Mouse (Mus musculus) kidney, adult 2 months (tissue): ENCODE results near the gene Chpf2. TPM values are rescaled to one million over a fixed set of nuclear protein-coding genes. Genes with fewer than 3 reads are reported as not detected.

Experiments
- DNase-seq: peaks from one replicate; pipeline ENCODE4 v3.0.0; 2021
- H3K27ac ChIP-seq: fragments of 200-500 bp; 2 replicates; pipeline ENCODE4 v1.5.1; 2012; ENCODE audit warnings: low read depth, low read length, control low read depth, inconsistent platforms; ENCODE audit not compliant: insufficient read depth
- H3K27me3 ChIP-seq: fragments of 200-500 bp; replicated peaks from 2 replicates; pipeline ENCODE4 v1.6.1; 2012; ENCODE audit warnings: mild to moderate bottlenecking, moderate library complexity, low read length, inconsistent platforms; ENCODE audit not compliant: control insufficient read depth, insufficient read depth
- H3K36me3 ChIP-seq: fragments of 200-500 bp; 2 replicates; pipeline ENCODE4 v1.6.1; 2012; ENCODE audit warnings: mild to moderate bottlenecking, moderate library complexity, low read length, inconsistent platforms; ENCODE audit not compliant: control insufficient read depth, insufficient read depth
- H3K4me1 ChIP-seq: fragments of 200-500 bp; 2 replicates; pipeline ENCODE4 v1.6.1; 2011; ENCODE audit warnings: low read length; ENCODE audit not compliant: control insufficient read depth, insufficient read depth
- H3K4me3 ChIP-seq: fragments of 200-500 bp; 2 replicates; pipeline ENCODE4 v1.5.1; 2011; ENCODE audit warnings: mild to moderate bottlenecking, low read depth, low read length, control low read depth; ENCODE audit not compliant: insufficient read depth
- CTCF ChIP-seq: fragments of 200-500 bp; conservative IDR thresholded peaks from 2 replicates; pipeline ENCODE4 v1.5.1; 2011; ENCODE audit warnings: low read depth, mild to moderate bottlenecking, control low read depth, low read length, moderate library complexity, mixed read lengths; ENCODE audit not compliant: insufficient read depth, insufficient read length
- POLR2A ChIP-seq: fragments of 200-500 bp; IDR thresholded peaks from one replicate; pipeline ENCODE4 v1.6.1; 2011; ENCODE audit warnings: low read depth, low read length, control low read depth
- WGBS: fragments of 180-500 bp; shearing (Covaris S2); methylation state at CpG from one replicate; pipeline ENCODE4 v1.1.7; 2018; 5-methylcytosine and 5-hydroxymethylcytosine counted together
- polyA plus RNA-seq: library from polyadenylated mRNA; depleted of rRNA; stranded (reverse); fragments of >200 nt; gene quantifications from 2 replicates; pipeline ENCODE4 v1.2.3, GENCODE M21; 2012

The Chpf2 gene
- polyA plus RNA-seq, 1 experiment, result 20.2 TPM

DNA sequence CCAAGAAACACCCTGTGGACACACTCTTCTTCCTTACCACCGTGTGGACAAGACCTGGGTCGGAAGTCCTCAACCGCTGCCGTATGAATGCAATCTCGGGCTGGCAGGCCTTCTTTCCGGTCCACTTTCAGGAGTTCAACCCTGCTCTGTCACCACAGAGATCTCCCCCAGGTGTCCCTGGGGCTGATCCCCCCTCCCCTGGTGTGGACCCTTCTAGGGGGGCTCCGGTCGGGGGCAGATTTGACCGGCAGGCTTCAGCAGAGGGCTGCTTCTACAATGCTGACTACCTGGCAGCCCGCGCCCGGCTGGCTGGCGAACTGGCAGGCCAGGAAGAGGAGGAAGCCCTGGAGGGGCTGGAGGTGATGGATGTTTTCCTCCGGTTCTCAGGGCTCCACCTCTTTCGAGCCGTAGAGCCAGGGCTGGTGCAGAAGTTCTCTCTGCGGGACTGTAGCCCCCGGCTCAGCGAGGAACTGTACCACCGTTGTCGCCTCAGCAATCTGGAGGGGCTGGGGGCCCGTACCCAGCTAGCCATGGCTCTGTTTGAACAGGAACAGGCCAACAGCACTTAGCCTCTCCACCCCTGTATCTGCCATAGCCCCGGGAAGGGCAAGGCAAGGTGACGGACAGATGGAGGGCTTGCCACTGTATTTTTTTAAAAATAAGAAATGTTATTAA lies 5.4 kb downstream of the Chpf2 start:
- peak; percentile 62 for DNase-seq
- H3K4me3 ChIP-seq, result peak overlapping the region; percentile 49
- peaks cover 6% of the 10 kb centered on the region; the same call in 1 of the 2 replicates for H3K4me1 ChIP-seq
- H3K27me3 ChIP-seq, result no peaks in the 10 kb centered on the region
- WGBS, result 53% methylated on average over 24 of the region's 24 CpGs
- H3K36me3 ChIP-seq, result no peaks in the 10 kb centered on the region
- TF ChIP-seq POLR2A (no peak), CTCF (no peak)
- H3K27ac ChIP-seq, result peak overlapping the region; percentile 13

DNA sequence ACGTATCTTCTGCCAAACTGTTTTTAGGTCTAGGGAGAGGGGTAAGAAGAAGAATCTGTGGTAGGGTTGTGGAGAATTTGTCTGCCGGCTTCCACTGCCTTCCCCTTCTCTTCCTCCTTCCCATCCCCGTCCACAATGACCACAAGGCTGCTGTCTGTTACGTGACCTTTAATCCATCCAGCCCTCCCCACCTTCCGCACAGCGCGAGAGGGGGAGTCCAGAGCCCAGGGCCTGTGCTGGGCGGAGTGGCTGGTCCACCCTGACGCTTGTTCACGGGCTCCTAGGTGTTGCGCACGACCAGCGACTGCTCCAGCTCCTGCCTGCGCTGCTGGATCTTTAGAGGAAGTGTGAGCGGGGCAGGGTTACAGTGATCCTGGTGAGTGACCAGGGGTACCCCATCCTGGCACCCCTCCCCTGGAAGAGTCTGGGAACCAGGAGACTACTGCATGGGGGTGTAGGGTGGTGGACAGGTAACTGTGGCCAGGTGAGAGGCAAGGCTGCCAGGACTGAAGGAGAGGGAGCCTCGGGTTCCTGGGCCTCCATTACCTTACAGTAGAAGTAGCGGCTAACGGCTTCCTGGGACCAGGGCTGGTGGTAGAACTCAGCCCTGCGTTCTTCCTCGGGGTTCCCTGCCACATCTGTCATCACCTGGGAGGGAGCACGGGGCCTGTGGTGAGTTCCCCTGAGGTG lies 6.1 kb downstream of the Chpf2 start:
- no peak overlapping the region for H3K27ac ChIP-seq
- no peak for TF ChIP-seq POLR2A
- no peak for TF ChIP-seq CTCF
- peaks cover 7% of the 10 kb centered on the region; the same call in 1 of the 2 replicates for H3K4me1 ChIP-seq
- H3K36me3 ChIP-seq, result no peaks in the 10 kb centered on the region
- no peak for DNase-seq
- no peak overlapping the region for H3K4me3 ChIP-seq
- H3K27me3 ChIP-seq, result no peaks in the 10 kb centered on the region
- WGBS, result 62% methylated on average over 21 of the region's 21 CpGs

DNA sequence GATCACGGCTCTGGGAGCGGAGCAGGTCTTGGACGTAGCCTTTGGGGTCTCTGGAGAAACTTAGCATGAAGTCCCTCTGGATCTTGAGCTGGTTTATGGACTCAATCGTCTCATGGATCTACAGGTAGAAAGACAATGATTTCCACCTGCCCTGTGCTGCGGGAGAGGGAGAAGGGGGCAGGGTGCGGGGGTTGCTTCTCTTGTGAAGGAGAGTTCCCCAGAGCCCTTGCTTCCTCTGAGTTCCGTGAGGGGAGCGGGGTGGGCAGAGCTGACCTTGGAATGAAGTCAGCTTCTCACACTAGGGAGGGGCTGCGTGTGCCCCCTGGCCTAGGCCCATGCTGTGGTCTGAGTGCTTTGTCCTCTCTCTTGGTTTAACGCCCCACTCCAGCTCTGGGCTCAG lies 6.7 kb downstream of the Chpf2 start:
- Histone ChIP-seq H3K4me3 (no peak overlapping the region), H3K36me3 (no peaks in the 10 kb centered on the region), H3K27ac (no peak overlapping the region), H3K4me1 (peaks cover 6% of the 10 kb centered on the region; the same call in 1 of the 2 replicates), H3K27me3 (no peaks in the 10 kb centered on the region)
- DNase-seq, result no peak
- TF ChIP-seq POLR2A, result no peak
- no peak for TF ChIP-seq CTCF
- WGBS, result 85% methylated on average over 10 of the region's 10 CpGs

DNA sequence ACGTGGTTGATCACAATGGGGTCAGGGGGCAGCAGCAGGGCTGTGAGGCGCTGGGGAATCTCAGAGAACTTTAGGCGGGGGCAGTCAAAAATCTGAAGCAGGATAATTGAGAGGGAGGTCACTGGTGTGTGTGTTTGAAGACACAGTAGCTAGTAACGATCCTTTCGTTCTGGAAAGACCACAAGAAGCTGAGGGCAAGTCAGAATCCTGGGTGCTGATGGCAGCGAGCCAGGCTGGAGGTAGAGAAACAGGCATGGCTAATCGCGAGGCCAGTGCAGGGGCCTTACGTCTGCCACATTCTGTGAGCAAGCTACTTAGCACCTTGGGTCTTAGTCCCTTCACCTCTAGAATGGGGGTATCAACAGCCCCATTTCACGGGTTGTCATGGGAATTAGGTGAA lies 7.4 kb downstream of the Chpf2 start:
- Histone ChIP-seq H3K27ac (no peak overlapping the region), H3K36me3 (no peaks in the 10 kb centered on the region), H3K4me1 (peaks cover 7% of the 10 kb centered on the region; the same call in 1 of the 2 replicates), H3K4me3 (no peak overlapping the region), H3K27me3 (no peaks in the 10 kb centered on the region)
- 83% methylated on average over 10 of the region's 10 CpGs for WGBS
- no peak for TF ChIP-seq POLR2A
- TF ChIP-seq CTCF, result no peak
- no peak for DNase-seq

DNA sequence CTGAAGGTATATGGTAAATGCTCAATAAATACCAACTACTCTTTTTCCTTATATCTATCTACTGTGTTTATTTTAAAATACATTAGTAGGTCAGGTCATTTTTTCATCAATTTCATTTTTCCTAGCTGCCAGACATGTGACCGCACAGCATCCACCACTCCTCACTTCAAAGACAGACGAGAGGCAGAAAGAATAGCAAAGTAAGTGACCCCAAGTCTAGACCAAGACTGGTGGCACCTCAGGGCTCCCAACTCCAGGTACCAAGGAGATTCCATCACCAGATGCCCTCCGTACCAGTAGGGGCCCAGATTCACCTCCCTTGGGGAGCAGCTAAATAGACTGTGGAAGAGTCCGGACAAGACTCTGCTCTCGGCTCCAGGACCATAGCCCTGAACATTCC lies 7.8 kb downstream of the Chpf2 start:
- Histone ChIP-seq H3K27me3 (no peaks in the 10 kb centered on the region), H3K27ac (no peak overlapping the region), H3K4me1 (peaks cover 7% of the 10 kb centered on the region; the same call in 1 of the 2 replicates), H3K4me3 (no peak overlapping the region), H3K36me3 (no peaks in the 10 kb centered on the region)
- WGBS, result 95% methylated on average over 5 of the region's 5 CpGs
- no peak for TF ChIP-seq CTCF
- no peak for DNase-seq

DNA sequence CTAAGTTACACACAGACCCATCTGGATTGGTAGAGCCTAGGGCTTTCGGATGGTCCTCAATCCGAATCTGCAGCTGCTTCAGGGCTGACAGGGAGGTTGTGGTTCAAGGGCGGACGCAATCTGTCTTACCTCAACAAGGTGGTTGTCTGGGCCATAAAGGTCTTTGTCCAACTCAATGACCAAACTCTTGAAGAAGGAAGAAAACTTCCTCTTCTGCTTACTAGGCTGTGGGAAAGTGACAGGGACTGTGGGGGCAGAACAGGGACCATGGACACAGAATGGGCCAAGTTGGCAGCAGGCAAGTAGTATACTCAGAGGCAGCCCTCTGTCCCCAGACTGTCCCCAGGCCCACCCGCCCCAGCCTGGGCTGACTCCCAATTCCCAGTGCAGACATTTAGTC lies 8.7 kb downstream of the Chpf2 start:
- H3K27ac ChIP-seq, result no peak overlapping the region
- no peaks in the 10 kb centered on the region for H3K27me3 ChIP-seq
- WGBS, result 93% methylated on average over 5 of the region's 5 CpGs
- TF ChIP-seq CTCF (no peak), POLR2A (no peak)
- peaks cover 7% of the 10 kb centered on the region; the same call in 1 of the 2 replicates for H3K4me1 ChIP-seq
- H3K4me3 ChIP-seq, result no peak overlapping the region
- DNase-seq, result no peak
- no peaks in the 10 kb centered on the region for H3K36me3 ChIP-seq

DNA sequence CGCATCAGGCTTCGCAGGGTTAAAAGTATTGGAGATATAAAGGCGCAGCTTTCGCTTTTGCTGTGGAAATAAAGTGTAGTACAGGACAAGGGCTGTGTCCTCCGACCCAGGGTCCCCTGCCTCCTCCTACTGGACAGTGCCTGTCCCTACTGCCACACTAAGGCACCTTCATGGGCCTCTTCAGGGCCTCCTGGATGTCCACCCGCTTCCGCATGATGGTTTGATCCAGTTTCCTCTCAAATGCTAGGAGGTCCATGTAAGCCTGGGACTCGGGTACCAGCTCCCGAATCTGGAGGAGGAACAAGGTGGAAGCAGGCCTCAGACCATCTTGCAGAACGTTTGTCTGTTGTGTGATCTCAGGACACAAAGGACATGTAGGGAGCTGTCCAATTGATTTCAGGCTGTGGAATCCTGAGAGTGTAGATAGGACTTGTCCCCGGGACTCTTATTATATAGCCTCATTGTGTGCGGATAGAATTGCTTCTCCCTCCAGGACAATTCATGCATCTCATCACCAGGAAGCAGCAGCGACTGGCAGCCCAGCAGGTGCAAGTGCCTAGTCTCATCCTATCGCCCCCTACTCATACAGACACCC lies 9.3 kb downstream of the Chpf2 start:
- Histone ChIP-seq H3K27me3 (no peaks in the 10 kb centered on the region), H3K27ac (no peak overlapping the region), H3K4me1 (peaks cover 7% of the 10 kb centered on the region; the same call in 1 of the 2 replicates), H3K4me3 (no peak overlapping the region), H3K36me3 (no peaks in the 10 kb centered on the region)
- TF ChIP-seq CTCF (no peak), POLR2A (no peak)
- 78% methylated on average over 14 of the region's 14 CpGs for WGBS
- DNase-seq, result no peak
